Mouse (Mus musculus) stomach, postnatal 0 days (tissue): ENCODE measurements around the gene Ctdnep1. TPM values are rescaled to one million over a fixed set of nuclear protein-coding genes. Genes with fewer than 3 reads are reported as not detected.

Experiments used
- ATAC-seq: fragments of 200-750 bp; cut with Nextera tagmentation; 2 replicates; pipeline ENCODE4 v1.8.0; 2017; ENCODE audit not compliant: low FRiP score, low TSS enrichment
- DNase-seq: peaks from one replicate; pipeline ENCODE4 v3.0.0-alpha.2; 2016; ENCODE audit warnings: low spot score
- H3K27ac ChIP-seq: fragments of 300-500 bp; sonication (generic); replicated peaks from 2 replicates; pipeline ENCODE4 v1.5.1; 2014; ENCODE audit warnings: mild to moderate bottlenecking, control low read depth
- H3K27me3 ChIP-seq: fragments of 300-500 bp; sonication (generic); 2 replicates; pipeline ENCODE4 v1.6.1; 2014; ENCODE audit warnings: low read length; ENCODE audit not compliant: control insufficient read depth, insufficient read depth
- H3K36me3 ChIP-seq: fragments of 300-500 bp; sonication (generic); 2 replicates; pipeline ENCODE4 v1.6.1; 2014; ENCODE audit warnings: low read length, mixed read lengths; ENCODE audit not compliant: control insufficient read depth, insufficient read depth
- H3K4me1 ChIP-seq: fragments of 300-500 bp; sonication (generic); replicated peaks from 2 replicates; pipeline ENCODE4 v1.6.1; 2014; ENCODE audit warnings: antibody characterized with exemption; ENCODE audit not compliant: control insufficient read depth, insufficient read depth
- H3K4me2 ChIP-seq: fragments of 300-500 bp; sonication (generic); replicated peaks from 2 replicates; pipeline ENCODE4 v1.6.1; 2014; ENCODE audit warnings: low read depth, mild to moderate bottlenecking, control low read depth, moderate library complexity
- H3K4me3 ChIP-seq: fragments of 300-500 bp; sonication (generic); 2 replicates; pipeline ENCODE4 v1.5.1; 2014; ENCODE audit warnings: low read depth, low read length, control low read depth
- H3K9ac ChIP-seq: fragments of 300-500 bp; sonication (generic); 2 replicates; pipeline ENCODE4 v1.6.1; 2014; ENCODE audit warnings: mild to moderate bottlenecking, low read length, control low read depth, mixed read lengths
- H3K9me3 ChIP-seq: fragments of 300-500 bp; sonication (generic); 2 replicates; pipeline ENCODE4 v1.6.1; 2016; ENCODE audit warnings: low read length; ENCODE audit not compliant: control insufficient read depth
- CTCF ChIP-seq: IDR thresholded peaks from 2 replicates; pipeline ENCODE4 v1.5.1; 2016; ENCODE audit warnings: antibody characterized with exemption, low read depth, mild to moderate bottlenecking, moderate library complexity
- EP300 ChIP-seq: optimal IDR thresholded peaks from 2 replicates; pipeline ENCODE3; 2016; ENCODE audit warnings: antibody characterized with exemption
- WGBS: fragments of 180-500 bp; shearing (Covaris S2); extraction: QIAGEN DNeasy Blood & Tissue Kit; methylation state at CpG from one replicate; pipeline ENCODE4 v1.1.7; 2014; 5-methylcytosine and 5-hydroxymethylcytosine counted together
- polyA plus RNA-seq: library from polyadenylated mRNA; unstranded; fragments of >200 nt; fragmentation: Nextera tagmentation; extraction: Ambion mirVana; gene quantifications from 2 replicates; pipeline ENCODE4 v1.2.1, GENCODE M21; 2015

The Ctdnep1 gene
- polyA plus RNA-seq, 1 experiment from 2014 or later = 13.1 TPM

GRCm38 (mm10) chr11:69982877-69983276 is 1.9 kb downstream of the Ctdnep1 start:
- no peak overlapping the region for H3K4me3 ChIP-seq
- 0 out of 2 replicates have a peak overlapping the region, but pooled peaks have one; percentile 3 for H3K27ac ChIP-seq
- H3K4me2 ChIP-seq = peak overlapping the region; percentile 91
- WGBS = 15% methylated on average over 5 of the region's 5 CpGs
- H3K36me3 ChIP-seq = peaks cover 7% of the 10 kb centered on the region; the same call in 1 of the 2 replicates
- no peak for DNase-seq
- no peaks in the 10 kb centered on the region; the same call in 1 of the 2 replicates for H3K4me1 ChIP-seq
- TF ChIP-seq CTCF (no peak), EP300 (no peak)
- H3K9ac ChIP-seq = peak overlapping the region; percentile 13
- no peaks in the 10 kb centered on the region for H3K27me3 ChIP-seq
- ATAC-seq = no peak
- H3K9me3 ChIP-seq = no peaks in the 10 kb centered on the region

GRCm38 (mm10) chr11:69983377-69983776 is 2.4 kb downstream of the Ctdnep1 start:
- H3K9ac ChIP-seq = no peak overlapping the region

GRCm38 (mm10) chr11:69984431-69984830 is 3.5 kb downstream of the Ctdnep1 start:
- H3K4me1 ChIP-seq = no peaks in the 10 kb centered on the region; the same call in 1 of the 2 replicates
- H3K27ac ChIP-seq = no peak overlapping the region
- no peak overlapping the region for H3K4me3 ChIP-seq
- H3K27me3 ChIP-seq = no peaks in the 10 kb centered on the region
- no peaks in the 10 kb centered on the region for H3K9me3 ChIP-seq
- H3K36me3 ChIP-seq = peaks cover 19% of the 10 kb centered on the region
- H3K9ac ChIP-seq = no peak overlapping the region
- H3K4me2 ChIP-seq = no peak overlapping the region
- no peak for TF ChIP-seq CTCF
- no peak for TF ChIP-seq EP300
- DNase-seq (no peak), ATAC-seq (no peak)
- whole genome bisulfite sequencing = 87% methylated on average over 8 of the region's 8 CpGs

More at GRCm38 (mm10) chr11:69983377-69983776, 2.4 kb downstream of the Ctdnep1 start:
- Histone ChIP-seq H3K27ac (0 out of 2 replicates have a peak overlapping the region, but pooled peaks have one; percentile 3), H3K36me3 (peaks cover 11% of the 10 kb centered on the region), H3K4me3 (no peak overlapping the region), H3K9me3 (no peaks in the 10 kb centered on the region), H3K27me3 (no peaks in the 10 kb centered on the region), H3K4me2 (peak overlapping the region; percentile 91), H3K4me1 (no peaks in the 10 kb centered on the region; the same call in 1 of the 2 replicates)
- 78% methylated on average over 4 of the region's 4 CpGs for WGBS
- DNase-seq (no peak), ATAC-seq (no peak)
- TF ChIP-seq EP300 (no peak), CTCF (no peak)

- TF ChIP-seq EP300 (no peak), CTCF (no peak)
- Histone ChIP-seq H3K4me2 (no peak overlapping the region), H3K27ac (peak overlapping the region; percentile 95), H3K36me3 (peaks cover 19% of the 10 kb centered on the region), H3K9me3 (no peaks in the 10 kb centered on the region), H3K27me3 (no peaks in the 10 kb centered on the region), H3K4me3 (no peak overlapping the region), H3K9ac (no peak overlapping the region), H3K4me1 (no peaks in the 10 kb centered on the region; the same call in 1 of the 2 replicates)
- DNase-seq = no peak
- 88% methylated on average over 8 of the region's 8 CpGs for WGBS
- ATAC-seq = no peak; the same call in 1 of the 2 replicates
Observed at GRCm38 (mm10) chr11:69989949-69990348, 9.0 kb downstream of the Ctdnep1 start.

GRCm38 (mm10) chr11:69990850-69991691 is 10.1 kb downstream of the Ctdnep1 start, which contains the start of gene Gabarap:
TSS of gene Gabarap (plus strand) at chr11:69991143.
- ATAC-seq (peak; percentile 77), DNase-seq (peak; percentile 97)
- Histone ChIP-seq H3K4me3 (peak within 1 kb of the TSS; percentile 73), H3K9me3 (no peaks in the 10 kb centered on the region), H3K36me3 (peaks cover 19% of the 10 kb centered on the region), H3K4me1 (no peaks in the 10 kb centered on the region; the same call in 1 of the 2 replicates), H3K27me3 (no peaks in the 10 kb centered on the region), H3K4me2 (peak within 1 kb of the TSS; percentile 70), H3K27ac (peak within 1 kb of the TSS; percentile 95), H3K9ac (peak within 1 kb of the TSS; percentile 90)
- TF ChIP-seq EP300 (peak; percentile 66), CTCF (peak; percentile 39)
- under 1% methylated on average over 40 of the region's 40 CpGs for WGBS
